Mouse (Mus musculus) ovary, adult 2 months (tissue): Measurements from ENCODE around the gene Cfap206. TPM values are rescaled to one million over a fixed set of nuclear protein-coding genes. Genes with fewer than 3 reads are reported as not detected.

Source experiments
- polyA plus RNA-seq: library from polyadenylated mRNA; depleted of rRNA; stranded (reverse); fragments of >200 nt; gene quantifications from 2 replicates; pipeline ENCODE4 v1.2.3, GENCODE M21; 2012; rRNA removed

Gene Cfap206
- 2.4 and 3.6 TPM in 2 replicates for polyA plus RNA-seq

GRCm38 (mm10) chr4:34729851-34730341 is at the start of gene Cfap206:
Cfap206 (minus strand) TSS chr4:34730206.

GRCm38 (mm10) chr4:34777677-34778527 is 47.9 kb upstream of the Cfap206 start, which contains the start of gene Smim8:
Smim8 (minus strand) TSS chr4:34778423.

GRCm38 (mm10) chr4:34756163-34756562 is 26.2 kb upstream of the Cfap206 start, which contains the start of gene Gm136:
Gm136 (minus strand) TSS chr4:34756263.

GRCm38 (mm10) chr4:34686874-34687567 is 43.0 kb downstream of the Cfap206 start, which contains the start of gene Slc35a1:
Slc35a1 (minus strand) TSS chr4:34687438.

Other genes starting within 250 kb of the Cfap206 start
- 25.3 and 53.7 TPM in 2 replicates for gene Akirin2, start 179.3 kb downstream of the Cfap206 start, polyA plus RNA-seq
- gene Orc3, start 115.3 kb downstream of the Cfap206 start, polyA plus RNA-seq, result 11.4 and 15.6 TPM in 2 replicates
- gene Rars2, start 115.2 kb downstream of the Cfap206 start, polyA plus RNA-seq, result 5.3 and 7.9 TPM in 2 replicates
- gene Slc35a1, start 42.8 kb downstream of the Cfap206 start, polyA plus RNA-seq, result 10.8 and 11.9 TPM in 2 replicates
- not detected in 2 replicates for gene Gm136, start 26.1 kb upstream of the Cfap206 start, polyA plus RNA-seq
- gene Smim8, start 48.2 kb upstream of the Cfap206 start, polyA plus RNA-seq, result 0.29 and 0.46 TPM in 2 replicates
- gene Zfp292, start 152.8 kb upstream of the Cfap206 start, polyA plus RNA-seq, result 1.3 and 1.4 TPM in 2 replicates
- not detected in 2 replicates for gene Cga, start 163.6 kb upstream of the Cfap206 start, polyA plus RNA-seq